Mouse (Mus musculus) stomach, embryonic 14.5 days (tissue): ENCODE results near the gene Cdk14. TPM values are rescaled to one million over a fixed set of nuclear protein-coding genes. Genes with fewer than 3 reads are reported as not detected.

Experiments used
- ATAC-seq: fragments of 200-750 bp; cut with Nextera tagmentation; 2 replicates; pipeline ENCODE4 v1.8.0; 2017; ENCODE audit warnings: low read depth, moderate TSS enrichment; ENCODE audit not compliant: insufficient number of reproducible peaks, insufficient read depth, low FRiP score
- H3K27ac ChIP-seq: fragments of 300-500 bp; sonication (generic); 2 replicates; pipeline ENCODE4 v1.5.1; 2014; ENCODE audit warnings: mild to moderate bottlenecking, low read length, moderate library complexity, mixed read lengths
- H3K27me3 ChIP-seq: fragments of 300-500 bp; sonication (generic); 2 replicates; pipeline ENCODE4 v1.6.1; 2014; ENCODE audit warnings: low read length, control low read depth, mixed read lengths; ENCODE audit not compliant: control insufficient read depth, insufficient read depth
- H3K36me3 ChIP-seq: fragments of 300-500 bp; sonication (generic); 2 replicates; pipeline ENCODE4 v1.6.1; 2014; ENCODE audit warnings: mild to moderate bottlenecking, control low read depth, low read length, moderate library complexity, mixed read lengths; ENCODE audit not compliant: control insufficient read depth, insufficient read depth
- H3K4me1 ChIP-seq: fragments of 300-500 bp; sonication (generic); 2 replicates; pipeline ENCODE4 v1.6.1; 2014; ENCODE audit warnings: low read length, control low read depth, mixed read lengths; ENCODE audit not compliant: control insufficient read depth, insufficient read depth
- H3K4me2 ChIP-seq: fragments of 300-500 bp; sonication (generic); replicated peaks from 2 replicates; pipeline ENCODE4 v1.6.1; 2014; ENCODE audit warnings: low read depth, low read length, control low read depth
- H3K4me3 ChIP-seq: fragments of 300-500 bp; sonication (generic); 2 replicates; pipeline ENCODE4 v1.5.1; 2014; ENCODE audit warnings: low read depth, low read length, control low read depth
- H3K9ac ChIP-seq: fragments of 300-500 bp; sonication (generic); replicated peaks from 2 replicates; pipeline ENCODE4 v1.6.1; 2014; ENCODE audit warnings: low read depth, mild to moderate bottlenecking, control low read depth, low read length, moderate library complexity, mixed read lengths
- H3K9me3 ChIP-seq: fragments of 300-500 bp; sonication (generic); 2 replicates; pipeline ENCODE4 v1.6.1; 2016; ENCODE audit warnings: low read depth, low read length, control low read depth; ENCODE audit not compliant: control insufficient read depth
- WGBS: fragments of 180-500 bp; shearing (Covaris S2); extraction: QIAGEN DNeasy Blood & Tissue Kit; methylation state at CpG from one replicate; pipeline ENCODE4 v1.1.7; 2014; 5-methylcytosine and 5-hydroxymethylcytosine counted together
- polyA plus RNA-seq: library from polyadenylated mRNA; unstranded; fragments of >200 nt; fragmentation: Nextera tagmentation; extraction: Ambion mirVana; gene quantifications from 2 replicates; pipeline ENCODE4 v1.2.1, GENCODE M21; 2014

Cdk14 gene
- polyA plus RNA-seq, 1 experiment from 2014 or later, result 28.3 TPM

DNA sequence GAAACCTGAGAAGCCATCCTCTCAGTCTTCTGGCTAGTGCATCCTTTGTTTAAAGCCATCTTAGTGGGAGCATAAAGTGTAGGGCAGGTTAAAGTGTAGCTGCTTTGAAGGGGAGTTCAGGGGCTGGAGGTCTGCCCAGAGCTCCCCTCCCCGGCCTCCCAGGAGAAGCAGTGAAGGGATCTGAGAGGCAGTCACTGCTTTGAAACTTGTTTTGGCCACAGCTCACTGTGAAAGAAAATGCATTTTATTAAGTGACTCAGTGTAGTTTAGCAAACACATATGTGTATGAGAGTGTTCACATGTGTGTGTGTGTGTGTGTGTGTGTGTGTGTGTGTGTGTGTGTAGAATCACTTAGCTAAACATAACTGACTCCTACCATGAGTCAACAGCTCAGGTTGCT is 554.0 kb downstream of the Cdk14 start:
- Histone ChIP-seq H3K36me3 (no peaks in the 10 kb centered on the region), H3K9me3 (no peaks in the 10 kb centered on the region), H3K4me2 (no peak overlapping the region), H3K27me3 (no peaks in the 10 kb centered on the region), H3K27ac (no peak overlapping the region), H3K4me1 (peaks cover 8% of the 10 kb centered on the region; the same call in 1 of the 2 replicates), H3K4me3 (no peak overlapping the region), H3K9ac (no peak overlapping the region)
- WGBS, result 55% methylated on average over 1 of the region's 1 CpGs
- no peak for ATAC-seq

GRCm38 (mm10) chr5:4861592-4861991 is 558.5 kb downstream of the Cdk14 start:
- H3K4me2 ChIP-seq, result no peak overlapping the region
- H3K9me3 ChIP-seq, result no peaks in the 10 kb centered on the region
- no peaks in the 10 kb centered on the region for H3K27me3 ChIP-seq
- ATAC-seq, result no peak
- H3K4me1 ChIP-seq, result peaks cover 3% of the 10 kb centered on the region; the same call in 1 of the 2 replicates
- no peaks in the 10 kb centered on the region for H3K36me3 ChIP-seq
- H3K9ac ChIP-seq, result no peak overlapping the region
- no peak overlapping the region for H3K4me3 ChIP-seq
- no peak overlapping the region for H3K27ac ChIP-seq
- WGBS, result 89% methylated on average over 9 of the region's 9 CpGs

DNA sequence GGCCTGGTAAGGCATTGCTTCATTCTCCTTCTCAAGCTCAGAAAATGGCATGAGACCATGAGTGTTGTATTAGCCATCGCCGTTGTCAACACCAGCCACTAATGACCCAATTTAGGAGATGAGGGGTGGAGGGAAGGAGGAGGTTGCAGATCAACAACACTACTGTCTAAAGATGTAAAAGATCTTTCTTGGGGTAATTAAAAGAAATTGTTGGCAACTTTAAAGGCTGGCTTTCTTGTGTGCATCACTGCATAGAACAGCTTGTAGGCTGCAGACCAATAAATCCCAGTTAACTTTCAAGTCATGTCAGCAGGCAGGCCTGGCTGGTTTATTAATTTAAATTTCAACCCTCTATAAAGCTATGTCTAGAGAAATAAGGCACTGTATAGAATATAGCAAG is 559.0 kb downstream of the Cdk14 start:
- Histone ChIP-seq H3K4me2 (no peak overlapping the region), H3K9ac (no peak overlapping the region), H3K27ac (no peak overlapping the region), H3K27me3 (no peaks in the 10 kb centered on the region), H3K36me3 (no peaks in the 10 kb centered on the region), H3K4me3 (no peak overlapping the region), H3K9me3 (no peaks in the 10 kb centered on the region), H3K4me1 (peaks cover 3% of the 10 kb centered on the region; the same call in 1 of the 2 replicates)
- ATAC-seq, result no peak
- WGBS, result 86% methylated on average over 2 of the region's 2 CpGs

DNA sequence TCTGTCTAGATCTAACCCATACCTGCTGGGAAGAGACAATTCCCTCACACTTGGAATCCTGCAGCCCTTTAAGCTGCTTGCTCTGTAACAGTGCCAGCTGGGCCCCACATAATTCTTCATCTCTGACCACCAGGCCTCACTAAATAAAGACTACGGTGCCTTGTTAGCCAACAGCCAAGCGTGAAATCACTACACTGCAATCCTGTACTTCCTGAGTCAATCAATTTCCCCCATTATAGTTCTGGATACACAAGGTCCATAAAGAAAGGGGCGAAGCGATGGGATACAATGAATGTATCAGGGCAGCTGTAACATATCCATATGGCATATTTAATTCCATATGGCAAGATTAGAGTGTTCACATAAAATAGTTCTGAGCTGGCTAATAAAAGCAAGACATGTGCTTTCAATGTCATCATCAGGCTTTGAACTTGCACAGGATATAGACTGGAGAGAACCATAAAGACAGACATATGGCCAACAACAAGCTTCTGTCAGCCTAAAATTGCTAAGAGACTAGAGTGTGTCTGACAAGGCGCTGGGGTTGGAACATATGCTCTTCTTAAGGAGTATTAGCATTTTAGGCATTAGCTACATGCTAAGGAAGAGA is 562.0 kb downstream of the Cdk14 start:
- Histone ChIP-seq H3K9me3 (no peaks in the 10 kb centered on the region), H3K27ac (peak overlapping the region; percentile 22; the same call in 1 of the 2 replicates), H3K36me3 (no peaks in the 10 kb centered on the region), H3K9ac (no peak overlapping the region), H3K4me1 (peaks cover 6% of the 10 kb centered on the region; the same call in 1 of the 2 replicates), H3K4me3 (no peak overlapping the region), H3K4me2 (no peak overlapping the region), H3K27me3 (no peaks in the 10 kb centered on the region)
- WGBS, result 49% methylated on average over 5 of the region's 5 CpGs
- no peak for ATAC-seq

DNA sequence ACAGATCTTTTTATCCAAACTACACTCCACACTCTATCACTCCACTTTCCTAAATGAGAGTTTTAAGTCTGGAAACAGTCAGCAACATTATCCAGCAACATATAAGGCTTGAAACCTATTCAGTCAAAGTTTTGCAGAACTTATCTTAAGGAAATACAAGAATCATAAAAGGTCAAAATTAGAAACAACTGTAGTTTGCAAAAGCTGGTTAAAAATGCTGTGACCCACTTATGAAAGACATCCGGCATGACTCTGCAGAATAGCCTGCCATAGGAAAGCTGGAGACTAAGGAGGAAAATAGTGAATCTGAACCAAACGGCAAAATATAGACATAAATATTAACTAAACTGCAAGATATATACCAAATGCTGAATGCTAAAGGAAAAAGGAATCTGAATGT is 566.6 kb downstream of the Cdk14 start:
- peak overlapping the region; percentile 75 for H3K27ac ChIP-seq
- H3K4me1 ChIP-seq, result peaks cover 4% of the 10 kb centered on the region; the same call in 1 of the 2 replicates
- H3K27me3 ChIP-seq, result no peaks in the 10 kb centered on the region
- no peak overlapping the region for H3K4me2 ChIP-seq
- H3K9me3 ChIP-seq, result no peaks in the 10 kb centered on the region
- H3K9ac ChIP-seq, result no peak overlapping the region
- 66% methylated on average over 2 of the region's 2 CpGs for WGBS
- no peaks in the 10 kb centered on the region for H3K36me3 ChIP-seq
- no peak for ATAC-seq
- no peak overlapping the region for H3K4me3 ChIP-seq

GRCm38 (mm10) chr5:4852711-4853320 is 567.3 kb downstream of the Cdk14 start:
- H3K36me3 ChIP-seq, result no peaks in the 10 kb centered on the region
- no peak overlapping the region for H3K9ac ChIP-seq
- H3K27ac ChIP-seq, result peak overlapping the region; percentile 75
- no peak overlapping the region for H3K4me3 ChIP-seq
- H3K4me2 ChIP-seq, result no peak overlapping the region
- H3K4me1 ChIP-seq, result 0 out of 2 replicates have a peak, but pooled peaks cover 3% of the 10 kb centered on the region
- no peaks in the 10 kb centered on the region for H3K27me3 ChIP-seq
- ATAC-seq, result no peak
- H3K9me3 ChIP-seq, result no peaks in the 10 kb centered on the region
- 47% methylated on average over 6 of the region's 6 CpGs for WGBS

DNA sequence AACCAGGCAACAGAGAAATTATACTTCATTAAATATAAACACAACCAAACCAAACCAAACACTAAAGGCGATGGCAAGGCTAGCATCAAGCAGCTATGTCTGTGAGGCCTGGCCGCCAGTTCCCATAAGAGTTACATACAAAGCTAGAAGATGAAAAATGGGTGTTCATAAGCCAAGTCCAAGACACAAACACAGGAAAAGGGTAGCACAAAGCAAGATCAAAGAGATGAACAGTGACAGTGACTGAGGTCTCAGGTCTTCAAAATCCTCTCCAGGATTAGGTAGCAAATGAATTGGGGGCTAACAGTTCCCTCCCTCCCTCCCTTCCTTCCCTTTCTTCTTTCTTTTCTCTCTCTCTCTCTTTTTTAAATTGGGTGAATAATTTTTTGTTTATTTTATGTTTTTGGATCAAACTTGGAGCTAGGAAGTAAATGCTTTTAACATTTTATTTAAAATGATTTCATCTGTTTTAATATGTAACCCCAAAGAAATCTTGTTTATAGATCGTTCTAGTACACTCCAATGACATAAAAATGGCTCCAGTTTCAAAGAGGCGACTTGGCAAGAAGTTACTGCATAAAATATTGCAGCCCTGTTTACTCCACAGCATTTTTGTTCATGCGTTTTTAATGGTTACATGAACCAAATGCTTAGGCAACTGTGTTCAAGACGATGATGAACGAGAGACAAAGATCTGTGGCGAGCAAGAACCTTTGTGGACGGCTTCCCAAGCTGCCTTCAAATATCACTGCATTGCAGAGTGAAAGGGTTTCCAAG is 568.0 kb downstream of the Cdk14 start:
- no peak overlapping the region for H3K9ac ChIP-seq
- no peak; the same call in 1 of the 2 replicates for ATAC-seq
- H3K27me3 ChIP-seq, result no peaks in the 10 kb centered on the region
- H3K4me3 ChIP-seq, result no peak overlapping the region
- no peak overlapping the region for H3K4me2 ChIP-seq
- 0 out of 2 replicates have a peak, but pooled peaks cover 3% of the 10 kb centered on the region for H3K4me1 ChIP-seq
- WGBS, result 45% methylated on average over 9 of the region's 9 CpGs
- no peaks in the 10 kb centered on the region for H3K36me3 ChIP-seq
- peak overlapping the region; percentile 80 for H3K27ac ChIP-seq
- H3K9me3 ChIP-seq, result no peaks in the 10 kb centered on the region

- peak overlapping the region; percentile 80 for H3K27ac ChIP-seq
- no peak overlapping the region for H3K4me3 ChIP-seq
- H3K4me2 ChIP-seq, result no peak overlapping the region
- WGBS, result 87% methylated on average over 4 of the region's 4 CpGs
- H3K9ac ChIP-seq, result no peak overlapping the region
- no peaks in the 10 kb centered on the region for H3K9me3 ChIP-seq
- peak; percentile 72; the same call in 1 of the 2 replicates for ATAC-seq
- H3K36me3 ChIP-seq, result no peaks in the 10 kb centered on the region
- 0 out of 2 replicates have a peak, but pooled peaks cover 3% of the 10 kb centered on the region for H3K4me1 ChIP-seq
- H3K27me3 ChIP-seq, result no peaks in the 10 kb centered on the region
Observed at GRCm38 (mm10) chr5:4851245-4851933, 568.7 kb downstream of the Cdk14 start.
